Mouse (Mus musculus): ENCODE measurements around the gene Eif4ebp2.

The Eif4ebp2 gene

DNA sequence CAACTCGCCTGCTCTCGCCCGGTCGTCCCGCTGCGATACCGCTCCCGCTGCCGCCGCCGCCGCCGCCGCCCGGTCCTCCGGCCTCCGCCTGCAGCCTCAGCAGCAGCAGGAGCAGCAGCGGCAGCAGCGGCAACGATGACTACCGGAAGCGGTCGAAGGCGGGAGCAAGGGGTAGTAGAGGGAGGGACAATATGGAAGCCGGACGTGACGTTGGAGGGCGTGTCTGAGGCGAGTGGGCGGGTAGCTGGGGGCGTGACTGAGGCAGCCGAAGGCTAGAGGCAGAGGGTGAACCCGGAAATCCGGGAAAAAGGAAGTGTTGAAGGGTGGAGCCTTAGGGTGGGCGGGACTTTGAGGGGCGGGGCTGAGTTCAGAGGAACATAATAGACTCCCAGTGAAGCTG lies at the start of gene Eif4ebp2:
TSS of gene Eif4ebp2 (minus strand) at position 17 of the 400 bp plus-strand sequence.
- in situ Hi-C loops (cut with MboI) = loop anchor here (25.0 kb wide), 1 partner anchor 235 kb away; the partner anchor contains the start of genes Sar1a and Tysnd1

DNA sequence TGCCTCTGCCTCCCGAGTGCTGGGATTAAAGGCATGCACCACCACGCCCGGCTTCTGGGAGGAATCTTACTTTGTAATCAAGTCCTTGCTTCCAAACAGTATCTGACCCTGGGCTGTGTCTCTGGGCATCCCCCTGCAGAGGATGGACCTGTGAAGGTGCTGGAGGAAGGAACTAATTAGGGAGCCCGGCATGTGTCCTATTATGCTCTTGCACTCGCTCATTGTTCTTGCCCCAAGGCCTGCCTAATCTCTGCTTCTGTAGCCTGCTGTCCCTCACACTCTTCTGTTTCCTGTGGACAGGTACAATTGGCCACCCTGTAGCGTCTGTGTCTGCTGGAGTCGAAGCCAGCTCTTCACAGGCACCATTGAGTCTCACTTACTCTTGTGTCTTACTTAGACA lies 48.3 kb upstream of the Eif4ebp2 start:
- in situ Hi-C loops (cut with MboI) = no loop called here

- in situ Hi-C loops (cut with MboI) = no loop called here
These were observed 47.3 kb upstream of the Eif4ebp2 start for GRCm38 (mm10) chr10:61499505-61500466.

DNA sequence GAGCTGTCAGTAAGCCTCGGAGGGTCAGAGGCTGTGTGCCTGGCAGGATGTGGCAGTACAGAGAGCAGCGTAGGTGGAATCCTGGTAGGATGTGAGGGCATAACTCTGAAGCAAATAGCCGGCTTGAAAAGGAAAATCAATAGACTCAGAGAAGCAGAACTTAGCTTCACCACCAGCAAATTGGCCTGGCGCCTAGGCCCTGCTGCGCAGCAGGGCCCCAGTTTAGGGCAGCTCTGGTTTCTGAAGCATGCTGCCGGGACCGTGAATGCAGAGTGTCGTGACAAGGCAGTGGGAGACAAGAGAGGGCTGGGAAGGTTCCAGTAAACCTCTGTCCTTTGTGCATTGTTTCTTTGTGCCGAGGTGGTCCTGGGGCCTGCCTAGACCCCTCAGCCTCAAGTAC lies 43.8 kb upstream of the Eif4ebp2 start:
- in situ Hi-C loops (cut with MboI) = no loop called here

- in situ Hi-C loops (cut with MboI) = no loop called here
These were observed 43.0 kb upstream of the Eif4ebp2 start for GRCm38 (mm10) chr10:61495461-61495860.

- in situ Hi-C loops (cut with MboI) = no loop called here
These were observed 39.6 kb upstream of the Eif4ebp2 start for GRCm38 (mm10) chr10:61492040-61492439.

DNA sequence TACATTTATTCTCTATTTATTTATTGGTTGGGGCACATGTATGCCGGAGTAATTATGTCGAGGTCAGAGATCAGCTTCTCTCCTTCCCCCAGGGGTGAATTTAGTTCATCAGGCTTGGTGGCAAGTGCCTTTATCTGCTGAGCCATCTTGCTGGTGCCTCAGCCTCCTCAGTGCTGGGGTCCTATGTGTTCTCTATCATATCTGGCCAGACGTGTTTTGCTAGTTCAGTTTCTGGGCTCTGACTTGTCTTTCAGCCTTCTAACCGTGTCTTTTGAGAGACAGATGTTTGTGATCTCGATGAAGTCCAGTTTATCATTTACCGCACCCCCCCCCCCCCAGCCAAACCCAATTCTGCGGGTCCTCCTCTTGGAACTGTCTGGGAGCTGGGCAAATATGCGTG lies 39.1 kb upstream of the Eif4ebp2 start:
- in situ Hi-C loops (cut with MboI) = no loop called here

GRCm38 (mm10) chr10:61488522-61489110 lies 36.2 kb upstream of the Eif4ebp2 start:
- in situ Hi-C loops (cut with MboI) = no loop called here

DNA sequence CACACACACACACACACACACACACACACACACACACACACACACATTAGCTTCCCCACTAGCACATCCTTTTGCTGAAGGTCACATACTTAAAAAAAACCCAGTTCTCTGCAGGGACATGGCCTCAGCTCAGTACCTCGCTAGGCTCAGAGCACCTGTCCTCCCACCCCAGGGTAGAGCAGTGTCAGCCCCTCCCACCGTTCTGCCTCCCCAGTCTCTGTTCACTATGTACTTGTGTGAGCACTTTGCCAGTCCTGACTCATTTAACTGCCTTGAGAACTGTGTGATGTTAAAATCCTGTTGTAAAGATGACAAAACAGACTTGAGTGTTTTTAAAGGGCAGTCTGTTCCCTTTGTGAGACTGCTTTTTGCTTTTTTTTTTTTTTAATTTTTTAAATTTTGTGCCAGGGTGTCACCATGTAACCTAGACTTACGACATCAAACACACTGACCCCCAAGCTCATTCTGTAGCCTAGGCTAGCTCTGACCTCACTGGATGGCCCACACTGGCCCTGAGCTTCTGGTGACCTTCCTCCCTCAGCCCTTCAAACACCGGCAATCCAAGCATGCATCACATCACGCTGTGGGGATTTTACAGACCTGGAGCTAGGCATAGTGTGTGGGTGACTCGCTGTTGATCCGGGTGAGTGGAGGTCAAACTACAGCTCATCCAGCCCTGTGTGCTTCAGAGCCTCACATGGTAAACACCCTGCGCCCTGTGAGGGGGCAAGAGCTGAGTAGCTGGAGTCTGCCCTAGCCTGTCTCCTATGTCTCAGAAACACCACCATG lies 34.3 kb upstream of the Eif4ebp2 start:
- in situ Hi-C loops (cut with MboI) = no loop called here

GRCm38 (mm10) chr10:61484801-61485200 lies 32.3 kb upstream of the Eif4ebp2 start:
- in situ Hi-C loops (cut with MboI) = no loop called here

DNA sequence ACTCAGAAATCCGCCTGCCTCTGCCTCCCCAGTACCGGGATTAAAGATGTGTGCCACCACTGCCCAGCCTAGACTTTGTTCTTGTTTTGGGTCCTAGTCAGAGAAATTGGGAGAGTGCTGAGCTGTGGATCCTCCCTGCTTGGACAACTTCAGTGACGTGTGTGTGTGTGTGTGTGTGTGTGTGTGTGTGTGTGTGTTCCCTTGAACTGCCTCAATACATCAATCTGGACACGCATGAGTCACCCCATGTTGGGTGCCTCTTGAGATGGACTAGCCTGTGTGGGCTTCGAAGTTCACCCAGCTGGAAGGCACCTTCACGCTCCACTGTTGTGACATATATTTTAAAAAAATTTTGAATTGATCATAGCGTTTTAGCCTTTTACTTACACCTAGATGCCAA lies 30.3 kb upstream of the Eif4ebp2 start:
- in situ Hi-C loops (cut with MboI) = no loop called here

DNA sequence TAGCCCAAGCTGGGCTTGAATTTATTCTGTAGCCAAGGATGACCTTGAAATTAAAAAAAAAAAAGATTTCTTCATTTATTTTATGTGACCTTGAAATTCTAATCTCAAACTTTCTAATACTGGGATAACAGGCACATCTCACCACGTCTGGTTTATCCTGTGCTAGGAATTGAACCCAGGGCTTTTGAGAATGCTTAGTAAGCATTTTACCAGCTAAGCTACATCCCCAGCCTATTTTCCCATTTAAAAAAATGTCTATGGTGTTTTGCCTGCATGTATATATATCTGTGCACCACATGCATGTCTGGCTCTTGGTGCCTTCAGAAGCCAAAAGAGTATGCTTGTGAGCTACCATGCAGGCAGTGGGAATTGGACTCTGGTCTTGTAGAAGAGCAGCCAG lies 28.0 kb upstream of the Eif4ebp2 start:
- in situ Hi-C loops (cut with MboI) = no loop called here

DNA sequence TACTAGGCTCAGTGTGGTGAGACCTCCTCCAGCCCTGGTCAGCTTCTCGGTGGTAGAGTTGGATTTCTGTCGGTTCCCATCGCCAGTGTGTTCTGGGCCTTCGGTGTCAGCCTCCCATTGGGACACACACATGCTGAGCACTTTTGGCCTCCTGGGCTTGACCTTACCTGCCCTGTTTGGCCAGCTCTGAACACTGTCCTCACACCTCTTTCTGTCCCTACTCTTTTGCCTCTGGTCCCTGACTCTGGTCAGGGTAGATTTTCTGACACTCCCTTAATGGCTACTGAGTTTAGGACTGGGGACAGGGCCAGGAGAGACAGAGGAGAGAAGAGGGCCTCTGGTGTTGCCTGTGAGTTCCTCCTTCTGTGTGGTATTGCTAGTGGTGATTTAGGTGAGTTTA lies 27.5 kb upstream of the Eif4ebp2 start:
- in situ Hi-C loops (cut with MboI) = no loop called here

DNA sequence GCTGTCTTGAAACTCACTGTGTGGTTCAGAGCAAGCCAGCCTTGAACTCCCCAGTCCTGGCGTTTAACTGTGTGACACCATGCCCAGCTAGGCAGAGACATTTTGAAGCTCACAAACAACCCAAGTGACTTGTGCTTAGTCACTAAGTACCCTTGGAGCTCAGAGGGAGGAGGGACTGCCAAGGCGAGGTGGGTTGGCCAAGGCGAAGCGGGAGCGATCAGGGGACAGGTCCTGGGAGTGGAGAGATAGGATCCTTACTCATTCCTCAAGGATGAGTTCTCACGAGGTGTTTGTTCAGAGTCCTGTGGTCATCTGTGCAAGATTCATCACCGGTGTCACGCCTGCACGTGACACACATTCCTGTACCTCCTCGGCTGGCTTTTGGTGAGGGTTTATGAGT lies 27.0 kb upstream of the Eif4ebp2 start:
- in situ Hi-C loops (cut with MboI) = no loop called here

- in situ Hi-C loops (cut with MboI) = no loop called here
These were observed 24.1 kb upstream of the Eif4ebp2 start for GRCm38 (mm10) chr10:61476440-61477165.

GRCm38 (mm10) chr10:61475594-61476439 lies 23.4 kb upstream of the Eif4ebp2 start, which contains the start of gene Lrrc20:
TSS of gene Lrrc20 (plus strand) at chr10:61475801.
- in situ Hi-C loops (cut with MboI) = no loop called here

DNA sequence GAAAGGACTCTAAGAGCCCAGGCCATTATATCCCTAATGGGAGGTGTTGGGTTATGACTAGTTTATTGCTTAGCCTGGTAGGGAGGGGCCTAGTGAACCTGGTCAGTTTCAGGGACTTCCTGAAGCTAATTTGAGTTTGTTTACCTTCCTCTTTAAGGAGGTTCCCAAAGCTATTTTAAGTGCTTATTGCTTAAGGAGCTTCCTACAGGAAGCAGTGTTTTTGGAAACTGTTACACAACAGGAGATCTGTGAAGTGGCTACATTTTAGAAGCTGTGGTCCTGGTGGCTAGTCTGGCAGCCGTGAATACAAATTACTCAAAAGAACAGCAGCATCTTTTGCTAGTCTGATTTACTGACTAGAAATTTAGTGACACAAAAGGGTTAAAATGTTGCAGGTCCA lies 21.9 kb upstream of the Eif4ebp2 start:
- in situ Hi-C loops (cut with MboI) = loop anchor here (25.0 kb wide), 1 partner anchor 213 kb away; the partner anchor contains the start of genes Sar1a and Tysnd1

- in situ Hi-C loops (cut with MboI) = loop anchor here (25.0 kb wide), 1 partner anchor 214 kb away; the partner anchor contains the start of genes Sar1a and Tysnd1
These were observed 21.2 kb upstream of the Eif4ebp2 start for GRCm38 (mm10) chr10:61473640-61474039.

GRCm38 (mm10) chr10:61468900-61469299 lies 16.4 kb upstream of the Eif4ebp2 start:
- in situ Hi-C loops (cut with MboI) = loop anchor here (25.0 kb wide), 1 partner anchor 218 kb away; the partner anchor contains the start of genes Sar1a and Tysnd1

DNA sequence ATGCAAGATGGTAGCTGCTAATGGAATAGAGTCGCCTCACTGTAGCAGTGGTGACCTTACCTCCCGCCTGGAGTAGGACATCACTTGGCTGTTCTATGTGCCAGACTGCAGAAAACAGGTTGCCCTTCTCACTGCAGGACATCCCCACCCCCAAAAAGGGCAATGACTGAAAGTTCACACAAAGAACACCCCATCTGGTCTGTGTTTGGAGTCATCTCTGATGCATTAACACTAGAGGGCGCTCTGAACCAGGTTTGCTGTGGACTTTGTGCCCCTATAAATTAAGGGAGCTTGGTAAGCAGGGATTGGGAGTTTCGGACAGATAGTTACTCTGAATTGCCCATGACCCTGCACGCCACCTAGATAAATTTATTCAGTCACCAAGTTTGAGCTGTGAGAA lies 14.4 kb upstream of the Eif4ebp2 start:
- in situ Hi-C loops (cut with MboI) = loop anchor here (25.0 kb wide), 1 partner anchor 220 kb away; the partner anchor contains the start of genes Sar1a and Tysnd1

Measured in mature B cell (primary cell).